Mouse (Mus musculus): Measurements from ENCODE around the gene Zdbf2.
"Not testable (repeated sequence)": the region's sequence is repeated elsewhere in the genome, so short reads cannot be mapped to it uniquely, and the experiment has no call there.

Zdbf2 gene

GRCm38 (mm10) chr1:63266121-63266520 lies 6.9 kb upstream of the Zdbf2 start:
- no peak for DNase-seq

- DNase-seq, result no peak
Observed at GRCm38 (mm10) chr1:63266716-63267115, 6.3 kb upstream of the Zdbf2 start.

- DNase-seq, result no peak
Observed at GRCm38 (mm10) chr1:63272125-63272675, 865 bp upstream of the Zdbf2 start.

GRCm38 (mm10) chr1:63273339-63273951 lies 380 bp downstream of the Zdbf2 start:
- no peak for DNase-seq

- DNase-seq, result no peak
Observed at GRCm38 (mm10) chr1:63274046-63274730, 1.1 kb downstream of the Zdbf2 start.

- DNase-seq, result no peak
Observed at GRCm38 (mm10) chr1:63278106-63278505, 5.0 kb downstream of the Zdbf2 start.

GRCm38 (mm10) chr1:63293965-63294364 lies 20.9 kb downstream of the Zdbf2 start:
- DNase-seq, result no peak

GRCm38 (mm10) chr1:63309661-63310060 lies 36.6 kb downstream of the Zdbf2 start:
- DNase-seq, result no peak

- DNase-seq, result not testable (repeated sequence)
Observed at GRCm38 (mm10) chr1:63323565-63324132, 50.6 kb downstream of the Zdbf2 start.
